Mouse (Mus musculus) small intestine, adult 2 months (tissue): ENCODE measurements at regions not wholly inside any gene's neighbourhood (a gene's known extent, or its start where the extent isn't known, plus 50 kb on each side); places are given as distances from the start of the nearest gene placed in this dataset.

ENCODE experiments used
- H3K27ac ChIP-seq: fragments of 200-500 bp; 2 replicates; pipeline ENCODE4 v1.5.1; 2012; ENCODE audit warnings: low read depth, low read length, control low read depth, inconsistent platforms; ENCODE audit not compliant: insufficient read depth
- H3K27me3 ChIP-seq: fragments of 200-500 bp; 2 replicates; pipeline ENCODE4 v1.6.1; 2012; ENCODE audit warnings: mild to moderate bottlenecking, moderate library complexity, low read length, inconsistent platforms; ENCODE audit not compliant: control insufficient read depth, insufficient read depth
- H3K36me3 ChIP-seq: fragments of 200-500 bp; 2 replicates; pipeline ENCODE4 v1.6.1; 2012; ENCODE audit warnings: mild to moderate bottlenecking, low read length, control low read depth, inconsistent platforms; ENCODE audit not compliant: control insufficient read depth, insufficient read depth
- H3K4me1 ChIP-seq: fragments of 200-500 bp; 2 replicates; pipeline ENCODE4 v1.6.1; 2012; ENCODE audit warnings: low read length, inconsistent platforms, mixed read lengths; ENCODE audit not compliant: control insufficient read depth, insufficient read depth, insufficient read length
- H3K4me3 ChIP-seq: fragments of 200-500 bp; 2 replicates; pipeline ENCODE4 v1.5.1; 2012; ENCODE audit warnings: low read depth, mild to moderate bottlenecking, control low read depth, inconsistent platforms, low read length, moderate library complexity
- CTCF ChIP-seq: fragments of 200-500 bp; IDR thresholded peaks from 2 replicates; pipeline ENCODE4 v1.5.1; 2012; ENCODE audit warnings: low read depth, mild to moderate bottlenecking, control low read depth, inconsistent platforms, low read length, moderate library complexity, mixed read lengths; ENCODE audit not compliant: insufficient replicate concordance, insufficient read length; ENCODE audit errors: extremely low read depth
- POLR2A ChIP-seq: fragments of 200-500 bp; IDR thresholded peaks from 2 replicates; pipeline ENCODE4 v1.6.1; 2012; ENCODE audit warnings: low read depth, mild to moderate bottlenecking, control low read depth, inconsistent platforms, low read length, moderate library complexity
- WGBS: fragments of 180-500 bp; shearing (Covaris S2); methylation state at CpG from one replicate; pipeline ENCODE4 v1.1.7; 2018; 5-methylcytosine and 5-hydroxymethylcytosine counted together

- TF ChIP-seq CTCF (no peak), POLR2A (no peak)
- H3K4me1 ChIP-seq: no peaks in the 10 kb centered on the region
- H3K4me3 ChIP-seq: no peak overlapping the region
- H3K27ac ChIP-seq: no peak overlapping the region
- no peaks in the 10 kb centered on the region for H3K36me3 ChIP-seq
- no peaks in the 10 kb centered on the region for H3K27me3 ChIP-seq
These were observed 1061.3 kb upstream of the Slc10a2 start for GRCm38 (mm10) chr8:6166433-6166832.

- TF ChIP-seq CTCF (no peak), POLR2A (no peak)
- 58% methylated on average over 3 of the region's 3 CpGs for WGBS
These were observed 1060.1 kb upstream of the Slc10a2 start for GRCm38 (mm10) chr8:6165230-6165629.

GRCm38 (mm10) chr8:6164758-6165157, 1059.6 kb upstream of the Slc10a2 start:
- H3K4me1 ChIP-seq: no peaks in the 10 kb centered on the region
- no peak for TF ChIP-seq POLR2A
- no peak for TF ChIP-seq CTCF
- H3K27ac ChIP-seq: no peak overlapping the region
- no peaks in the 10 kb centered on the region for H3K36me3 ChIP-seq
- H3K4me3 ChIP-seq: no peak overlapping the region
- no peaks in the 10 kb centered on the region for H3K27me3 ChIP-seq
- 55% methylated on average over 1 of the region's 1 CpGs for WGBS

More at GRCm38 (mm10) chr8:6165230-6165629, 1060.1 kb upstream of the Slc10a2 start:
- Histone ChIP-seq H3K36me3 (no peaks in the 10 kb centered on the region), H3K4me3 (no peak overlapping the region), H3K4me1 (no peaks in the 10 kb centered on the region), H3K27ac (no peak overlapping the region), H3K27me3 (no peaks in the 10 kb centered on the region)

GRCm38 (mm10) chr8:6144588-6144987, 1039.4 kb upstream of the Slc10a2 start:
- TF ChIP-seq POLR2A (no peak), CTCF (no peak)
- Histone ChIP-seq H3K27me3 (no peaks in the 10 kb centered on the region), H3K27ac (no peak overlapping the region), H3K36me3 (no peaks in the 10 kb centered on the region), H3K4me3 (no peak overlapping the region), H3K4me1 (no peaks in the 10 kb centered on the region)
- WGBS: 38% methylated on average over 4 of the region's 4 CpGs

GRCm38 (mm10) chr8:6140090-6140489, 1034.9 kb upstream of the Slc10a2 start:
- Histone ChIP-seq H3K4me1 (no peaks in the 10 kb centered on the region), H3K36me3 (no peaks in the 10 kb centered on the region), H3K27ac (no peak overlapping the region), H3K27me3 (no peaks in the 10 kb centered on the region), H3K4me3 (no peak overlapping the region)
- TF ChIP-seq CTCF: no peak
- no peak for TF ChIP-seq POLR2A
- WGBS: 72% methylated on average over 1 of the region's 1 CpGs

- TF ChIP-seq POLR2A: no peak
- 31% methylated on average over 4 of the region's 4 CpGs for WGBS
- H3K36me3 ChIP-seq: no peaks in the 10 kb centered on the region
These were observed 1034.0 kb upstream of the Slc10a2 start for GRCm38 (mm10) chr8:6139171-6139570.

GRCm38 (mm10) chr8:6132243-6132751, 1027.1 kb upstream of the Slc10a2 start:
- no peaks in the 10 kb centered on the region for H3K36me3 ChIP-seq
- H3K4me3 ChIP-seq: no peak overlapping the region
- TF ChIP-seq CTCF (no peak), POLR2A (no peak)
- WGBS: 82% methylated on average over 3 of the region's 3 CpGs
- H3K27me3 ChIP-seq: no peaks in the 10 kb centered on the region
- no peaks in the 10 kb centered on the region for H3K4me1 ChIP-seq
- no peak overlapping the region for H3K27ac ChIP-seq

More at GRCm38 (mm10) chr8:6139171-6139570, 1034.0 kb upstream of the Slc10a2 start:
- H3K27me3 ChIP-seq: no peaks in the 10 kb centered on the region
- no peaks in the 10 kb centered on the region for H3K4me1 ChIP-seq
- H3K27ac ChIP-seq: no peak overlapping the region
- no peak overlapping the region for H3K4me3 ChIP-seq

- Histone ChIP-seq H3K36me3 (no peaks in the 10 kb centered on the region), H3K27me3 (no peaks in the 10 kb centered on the region), H3K27ac (no peak overlapping the region), H3K4me1 (no peaks in the 10 kb centered on the region), H3K4me3 (no peak overlapping the region)
- TF ChIP-seq CTCF (no peak), POLR2A (no peak)
These were observed 1020.1 kb upstream of the Slc10a2 start for GRCm38 (mm10) chr8:6125265-6125664.
